Mouse (Mus musculus) limb, embryonic 12.5 days (tissue): ENCODE data around the gene Suclg2. TPM values are rescaled to one million over a fixed set of nuclear protein-coding genes. Genes with fewer than 3 reads are reported as not detected.
A peak's percentile ranks its signal among the peaks of the same experiment; 100 is the strongest.
"Not testable (repeated sequence)": the region's sequence is repeated elsewhere in the genome, so short reads cannot be mapped to it uniquely, and the experiment has no call there.

ENCODE experiments used
- ATAC-seq: fragments of 200-750 bp; cut with Nextera tagmentation; 2 replicates; pipeline ENCODE4 v1.8.0; 2017; ENCODE audit warnings: low read depth, moderate TSS enrichment; ENCODE audit not compliant: insufficient number of reproducible peaks, insufficient read depth, low FRiP score, low TSS enrichment
- H3K27ac ChIP-seq: fragments of 300-500 bp; sonication (generic); 2 replicates; pipeline ENCODE4 v1.5.1; 2016; ENCODE audit warnings: mild to moderate bottlenecking, moderate library complexity
- H3K27me3 ChIP-seq: fragments of 300-500 bp; sonication (generic); 2 replicates; pipeline ENCODE4 v1.6.1; 2016; ENCODE audit warnings: mild to moderate bottlenecking, moderate library complexity
- H3K36me3 ChIP-seq: fragments of 300-500 bp; sonication (generic); 2 replicates; pipeline ENCODE4 v1.6.1; 2016; ENCODE audit warnings: mild to moderate bottlenecking, moderate library complexity
- H3K4me1 ChIP-seq: fragments of 300-500 bp; sonication (generic); replicated peaks from 2 replicates; pipeline ENCODE4 v1.6.1; 2016
- H3K4me2 ChIP-seq: fragments of 300-500 bp; sonication (generic); 2 replicates; pipeline ENCODE4 v1.6.1; 2016; ENCODE audit warnings: mild to moderate bottlenecking, moderate library complexity
- H3K4me3 ChIP-seq: fragments of 300-500 bp; sonication (generic); replicated peaks from 2 replicates; pipeline ENCODE4 v1.5.1; 2016; ENCODE audit warnings: mild to moderate bottlenecking
- H3K9ac ChIP-seq: fragments of 300-500 bp; sonication (generic); replicated peaks from 2 replicates; pipeline ENCODE4 v1.6.1; 2016; ENCODE audit warnings: mild to moderate bottlenecking, moderate library complexity
- H3K9me3 ChIP-seq: fragments of 300-500 bp; sonication (generic); 2 replicates; pipeline ENCODE4 v1.6.1; 2016; ENCODE audit warnings: mild to moderate bottlenecking, moderate library complexity
- WGBS: fragments of 180-500 bp; shearing (Covaris S2); methylation state at CpG from one replicate; pipeline ENCODE4 v1.1.7; 2016; 5-methylcytosine and 5-hydroxymethylcytosine counted together
- polyA plus RNA-seq: library from polyadenylated mRNA; unstranded; fragments of >200 nt; fragmentation: Nextera tagmentation; extraction: Ambion mirVana; gene quantifications from 2 replicates; pipeline ENCODE4 v1.2.1, GENCODE M21; 2016

The Suclg2 gene
- polyA plus RNA-seq, 1 experiment from 2014 or later, result 51.4 TPM

DNA sequence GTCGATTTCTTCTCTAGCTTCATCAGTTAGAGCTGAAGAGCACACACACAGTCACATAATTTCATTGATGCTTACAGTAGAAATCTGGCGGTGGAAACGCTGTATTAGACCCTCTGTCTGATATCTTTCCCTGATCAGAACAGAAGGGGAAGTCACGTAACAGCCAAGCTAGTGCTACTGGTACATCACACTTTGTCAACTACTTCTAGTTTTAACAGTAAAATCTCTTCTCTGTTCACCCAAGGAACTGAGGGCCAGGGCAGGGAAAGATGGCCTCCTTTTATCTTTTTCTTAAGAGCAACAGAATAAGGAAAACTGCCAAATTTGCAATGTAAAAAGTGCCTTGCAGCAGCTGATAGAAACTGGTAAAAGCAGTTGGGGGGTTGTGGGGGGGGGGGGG is 97.8 kb downstream of the Suclg2 start:
- no peaks in the 10 kb centered on the region for H3K27me3 ChIP-seq
- no peaks in the 10 kb centered on the region for H3K36me3 ChIP-seq
- peaks cover 4% of the 10 kb centered on the region; the same call in 1 of the 2 replicates for H3K4me1 ChIP-seq
- no peak overlapping the region for H3K4me2 ChIP-seq
- H3K27ac ChIP-seq, result no peak overlapping the region
- ATAC-seq, result no peak
- no peak overlapping the region for H3K4me3 ChIP-seq
- 90% methylated on average over 4 of the region's 4 CpGs for WGBS
- no peak overlapping the region for H3K9ac ChIP-seq
- H3K9me3 ChIP-seq, result no peaks in the 10 kb centered on the region

DNA sequence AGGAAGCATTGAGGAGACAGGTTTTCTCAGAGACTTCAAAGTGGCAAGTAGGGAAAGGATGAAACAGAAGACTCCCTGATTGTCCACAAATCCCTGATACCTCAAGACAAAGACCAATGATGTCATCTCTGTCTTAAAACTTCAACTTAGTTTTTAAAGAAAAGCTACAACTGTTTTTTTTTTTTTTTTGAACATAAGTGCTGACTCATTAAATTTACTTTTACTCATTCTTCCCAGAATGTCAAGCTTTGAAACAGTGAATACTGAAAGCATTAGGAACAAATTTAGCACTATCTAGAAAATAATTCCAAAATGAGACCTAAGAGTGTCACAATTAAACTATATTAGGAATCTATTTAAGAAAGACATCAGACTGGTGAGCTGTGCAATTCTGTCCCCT is 98.8 kb downstream of the Suclg2 start:
- no peak for ATAC-seq
- Histone ChIP-seq H3K9me3 (no peaks in the 10 kb centered on the region), H3K4me2 (no peak overlapping the region), H3K27me3 (no peaks in the 10 kb centered on the region), H3K4me3 (no peak overlapping the region), H3K27ac (no peak overlapping the region), H3K9ac (no peak overlapping the region), H3K4me1 (peaks cover 4% of the 10 kb centered on the region; the same call in 1 of the 2 replicates), H3K36me3 (no peaks in the 10 kb centered on the region)

GRCm38 (mm10) chr6:95618434-95618833 is 100.2 kb downstream of the Suclg2 start:
- no peak for ATAC-seq
- H3K4me2 ChIP-seq, result no peak overlapping the region
- H3K27ac ChIP-seq, result no peak overlapping the region
- peaks cover 4% of the 10 kb centered on the region; the same call in 1 of the 2 replicates for H3K4me1 ChIP-seq
- no peaks in the 10 kb centered on the region for H3K9me3 ChIP-seq
- H3K4me3 ChIP-seq, result no peak overlapping the region
- H3K27me3 ChIP-seq, result no peaks in the 10 kb centered on the region
- H3K36me3 ChIP-seq, result no peaks in the 10 kb centered on the region
- no peak overlapping the region for H3K9ac ChIP-seq
- 81% methylated on average over 4 of the region's 4 CpGs for WGBS

- Histone ChIP-seq H3K27me3 (no peaks in the 10 kb centered on the region), H3K27ac (peak overlapping the region; percentile 13; the same call in 1 of the 2 replicates), H3K9ac (no peak overlapping the region), H3K4me1 (peaks cover 12% of the 10 kb centered on the region), H3K4me2 (no peak overlapping the region), H3K9me3 (no peaks in the 10 kb centered on the region), H3K4me3 (no peak overlapping the region), H3K36me3 (no peaks in the 10 kb centered on the region)
- 83% methylated on average over 3 of the region's 3 CpGs for WGBS
- no peak for ATAC-seq
Measured at GRCm38 (mm10) chr6:95613228-95613627, 105.4 kb downstream of the Suclg2 start.

DNA sequence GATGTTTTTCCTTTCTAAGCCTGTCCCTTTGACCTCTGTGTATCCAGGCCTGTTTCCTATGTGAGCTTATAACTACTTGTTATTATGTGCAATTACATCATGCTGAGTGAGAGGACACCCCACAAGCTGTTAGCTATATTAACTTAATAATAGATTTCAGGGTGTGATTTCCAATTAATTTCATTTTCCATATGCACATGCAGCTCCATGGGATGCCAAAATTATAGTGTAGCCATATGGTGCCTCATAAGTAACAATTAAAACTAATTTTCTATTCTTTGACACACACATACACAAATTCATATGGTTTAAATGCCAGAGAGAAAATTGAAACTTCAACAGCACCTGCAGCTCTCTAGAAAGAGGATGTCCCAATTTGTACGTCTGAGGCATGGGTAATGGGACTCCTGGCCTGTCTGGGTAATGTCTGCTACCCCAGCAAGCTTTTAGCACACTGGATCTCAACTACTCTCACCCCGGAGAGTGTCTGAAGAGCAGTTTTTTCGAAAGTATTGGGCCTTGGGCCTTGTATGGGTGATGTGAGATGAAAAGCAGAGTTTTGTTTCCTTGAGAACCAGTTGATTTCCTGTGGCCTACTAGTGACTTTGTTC is 106.1 kb downstream of the Suclg2 start:
- no peaks in the 10 kb centered on the region for H3K9me3 ChIP-seq
- peaks cover 12% of the 10 kb centered on the region for H3K4me1 ChIP-seq
- H3K27ac ChIP-seq, result peak overlapping the region; percentile 13; the same call in 1 of the 2 replicates
- H3K36me3 ChIP-seq, result no peaks in the 10 kb centered on the region
- ATAC-seq, result no peak
- H3K4me3 ChIP-seq, result no peak overlapping the region
- 62% methylated on average over 3 of the region's 3 CpGs for WGBS
- H3K27me3 ChIP-seq, result no peaks in the 10 kb centered on the region
- no peak overlapping the region for H3K4me2 ChIP-seq
- H3K9ac ChIP-seq, result no peak overlapping the region

DNA sequence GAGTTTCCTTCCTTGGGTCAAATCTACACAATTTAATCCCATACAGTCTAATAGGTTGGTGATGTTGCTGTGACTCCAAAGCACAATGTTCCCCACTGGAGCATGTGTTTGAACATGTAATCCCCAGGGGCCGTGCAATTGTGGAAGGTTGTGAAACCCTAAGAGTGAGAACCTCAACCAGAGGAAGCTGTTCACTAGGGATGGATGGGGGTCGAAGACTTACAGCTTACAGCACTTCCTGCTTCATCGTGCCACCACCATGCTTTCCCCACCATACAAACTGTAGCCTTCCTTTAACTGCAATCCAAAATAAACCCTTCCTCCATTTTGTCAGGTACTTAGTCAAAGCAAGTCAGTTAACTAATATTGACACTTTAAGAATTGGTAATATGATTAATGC is 107.5 kb downstream of the Suclg2 start:
- Histone ChIP-seq H3K27ac (no peak overlapping the region), H3K4me2 (no peak overlapping the region), H3K27me3 (no peaks in the 10 kb centered on the region), H3K4me3 (no peak overlapping the region), H3K36me3 (no peaks in the 10 kb centered on the region), H3K9me3 (no peaks in the 10 kb centered on the region), H3K9ac (no peak overlapping the region), H3K4me1 (peaks cover 12% of the 10 kb centered on the region)
- ATAC-seq, result no peak
- 85% methylated on average over 3 of the region's 3 CpGs for WGBS

- WGBS, result 82% methylated on average over 3 of the region's 3 CpGs
- H3K9ac ChIP-seq, result no peak overlapping the region
- no peak overlapping the region for H3K4me2 ChIP-seq
- no peak overlapping the region for H3K4me3 ChIP-seq
- no peaks in the 10 kb centered on the region for H3K36me3 ChIP-seq
- peaks cover 10% of the 10 kb centered on the region for H3K4me1 ChIP-seq
- ATAC-seq, result no peak
- H3K9me3 ChIP-seq, result no peaks in the 10 kb centered on the region
- no peaks in the 10 kb centered on the region for H3K27me3 ChIP-seq
- H3K27ac ChIP-seq, result no peak overlapping the region
Measured at GRCm38 (mm10) chr6:95608123-95608522, 110.5 kb downstream of the Suclg2 start.

- H3K4me2 ChIP-seq, H3K4me3 ChIP-seq, H3K27ac ChIP-seq, H3K36me3 ChIP-seq, H3K27me3 ChIP-seq, H3K4me1 ChIP-seq, H3K9me3 ChIP-seq, H3K9ac ChIP-seq, ATAC-seq: not testable (repeated sequence)
- WGBS, result 91% methylated on average over 8 of the region's 8 CpGs
Measured at GRCm38 (mm10) chr6:95600731-95601130, 117.9 kb downstream of the Suclg2 start.

DNA sequence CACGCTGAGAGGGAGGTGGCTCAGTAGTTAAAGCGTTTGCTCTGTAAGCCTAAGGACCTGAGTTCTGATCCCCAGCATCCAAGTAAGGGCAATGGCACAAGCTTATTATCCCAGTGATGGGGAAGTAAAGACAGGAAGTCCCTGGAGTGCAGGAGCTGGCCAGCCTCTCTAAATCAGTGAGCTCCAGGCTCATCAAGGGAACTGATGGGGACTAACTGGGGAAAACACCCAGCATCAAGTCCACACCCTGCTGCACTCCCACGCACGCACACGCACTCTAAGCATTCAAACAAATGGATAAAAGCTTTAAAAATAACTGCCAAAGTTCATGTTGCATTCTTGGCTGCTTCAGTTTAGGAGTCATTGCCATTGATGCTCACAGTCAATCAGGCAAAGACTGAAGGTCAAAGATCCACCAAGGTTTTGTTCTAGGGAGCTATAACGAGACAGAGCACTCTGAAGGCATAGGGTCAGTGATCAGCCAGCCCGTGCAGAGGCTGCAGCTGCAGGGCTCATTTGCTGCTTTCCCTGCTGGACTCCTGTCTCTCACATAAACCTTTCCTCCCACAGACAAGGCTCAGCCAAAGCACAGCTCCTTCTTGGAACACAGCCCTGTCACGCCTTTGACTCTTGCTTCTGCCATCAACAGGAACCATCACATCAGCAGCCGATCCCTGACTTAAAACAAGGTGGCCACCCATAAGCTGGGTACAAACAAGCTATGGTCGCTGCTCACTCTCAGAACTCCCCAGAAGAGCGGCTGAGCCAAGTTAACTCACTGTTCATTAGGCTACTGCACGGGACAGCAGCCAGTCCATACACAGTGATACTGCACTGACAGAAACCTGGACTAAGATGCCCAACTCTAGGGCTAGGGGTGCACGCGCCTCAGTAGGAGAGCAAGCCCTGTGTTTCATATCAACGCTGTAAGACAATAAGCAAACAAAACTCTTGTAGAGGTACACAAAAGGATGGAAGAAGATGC is 121.5 kb downstream of the Suclg2 start:
- peaks cover 15% of the 10 kb centered on the region; the same call in 1 of the 2 replicates for H3K36me3 ChIP-seq
- ATAC-seq, result no peak
- 0 out of 2 replicates have a peak, but pooled peaks cover 1% of the 10 kb centered on the region for H3K4me1 ChIP-seq
- H3K9ac ChIP-seq, result no peak overlapping the region
- no peaks in the 10 kb centered on the region for H3K27me3 ChIP-seq
- whole genome bisulfite sequencing, result 77% methylated on average over 15 of the region's 15 CpGs
- H3K4me3 ChIP-seq, result no peak overlapping the region
- H3K27ac ChIP-seq, result no peak overlapping the region
- no peak overlapping the region for H3K4me2 ChIP-seq
- H3K9me3 ChIP-seq, result no peaks in the 10 kb centered on the region

- ATAC-seq, result no peak
Measured at GRCm38 (mm10) chr6:95595852-95596251, 122.7 kb downstream of the Suclg2 start.

DNA sequence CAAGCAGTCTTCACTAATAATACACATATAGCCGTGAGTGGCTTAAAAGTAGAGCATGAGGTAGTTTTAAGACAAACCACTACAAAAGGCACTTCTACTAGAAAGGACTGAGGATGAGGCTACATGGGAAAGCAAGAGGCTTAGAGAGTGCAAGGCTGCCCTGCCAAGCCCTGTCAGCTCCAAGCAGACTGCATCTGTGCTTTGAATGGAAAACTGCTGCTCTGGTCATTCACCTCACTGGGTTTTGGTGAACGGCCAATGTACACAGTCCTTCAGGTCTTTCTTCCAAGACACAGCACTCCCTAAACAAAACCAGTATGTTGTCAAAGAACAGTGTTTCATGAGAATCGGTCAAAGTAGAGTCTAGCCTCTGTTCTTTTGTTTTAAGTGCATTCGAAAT is 124.4 kb downstream of the Suclg2 start:
- Histone ChIP-seq H3K4me2 (no peak overlapping the region), H3K4me1 (no peaks in the 10 kb centered on the region), H3K27ac (no peak overlapping the region), H3K27me3 (no peaks in the 10 kb centered on the region), H3K9me3 (no peaks in the 10 kb centered on the region), H3K36me3 (peaks cover 15% of the 10 kb centered on the region; the same call in 1 of the 2 replicates), H3K9ac (no peak overlapping the region), H3K4me3 (no peak overlapping the region)
- 91% methylated on average over 4 of the region's 4 CpGs for WGBS
- no peak for ATAC-seq

More at GRCm38 (mm10) chr6:95595852-95596251, 122.7 kb downstream of the Suclg2 start:
- Histone ChIP-seq H3K36me3 (peaks cover 15% of the 10 kb centered on the region; the same call in 1 of the 2 replicates), H3K27me3 (no peaks in the 10 kb centered on the region), H3K4me1 (no peaks in the 10 kb centered on the region), H3K9me3 (no peaks in the 10 kb centered on the region), H3K27ac (no peak overlapping the region), H3K4me3 (no peak overlapping the region), H3K4me2 (no peak overlapping the region), H3K9ac (no peak overlapping the region)
- 75% methylated on average over 2 of the region's 2 CpGs for WGBS
